Mouse (Mus musculus): ENCODE results near the gene Olfml2a. TPM values are rescaled to one million over a fixed set of nuclear protein-coding genes. Genes with fewer than 3 reads are reported as not detected.
A peak's percentile ranks its signal among the peaks of the same experiment; 100 is the strongest.

Olfml2a gene
- 2.7 and 3.4 TPM in 2 replicates for polyA plus RNA-seq (2014; fragmentation: Nextera tagmentation; extraction: Ambion mirVana)

DNA sequence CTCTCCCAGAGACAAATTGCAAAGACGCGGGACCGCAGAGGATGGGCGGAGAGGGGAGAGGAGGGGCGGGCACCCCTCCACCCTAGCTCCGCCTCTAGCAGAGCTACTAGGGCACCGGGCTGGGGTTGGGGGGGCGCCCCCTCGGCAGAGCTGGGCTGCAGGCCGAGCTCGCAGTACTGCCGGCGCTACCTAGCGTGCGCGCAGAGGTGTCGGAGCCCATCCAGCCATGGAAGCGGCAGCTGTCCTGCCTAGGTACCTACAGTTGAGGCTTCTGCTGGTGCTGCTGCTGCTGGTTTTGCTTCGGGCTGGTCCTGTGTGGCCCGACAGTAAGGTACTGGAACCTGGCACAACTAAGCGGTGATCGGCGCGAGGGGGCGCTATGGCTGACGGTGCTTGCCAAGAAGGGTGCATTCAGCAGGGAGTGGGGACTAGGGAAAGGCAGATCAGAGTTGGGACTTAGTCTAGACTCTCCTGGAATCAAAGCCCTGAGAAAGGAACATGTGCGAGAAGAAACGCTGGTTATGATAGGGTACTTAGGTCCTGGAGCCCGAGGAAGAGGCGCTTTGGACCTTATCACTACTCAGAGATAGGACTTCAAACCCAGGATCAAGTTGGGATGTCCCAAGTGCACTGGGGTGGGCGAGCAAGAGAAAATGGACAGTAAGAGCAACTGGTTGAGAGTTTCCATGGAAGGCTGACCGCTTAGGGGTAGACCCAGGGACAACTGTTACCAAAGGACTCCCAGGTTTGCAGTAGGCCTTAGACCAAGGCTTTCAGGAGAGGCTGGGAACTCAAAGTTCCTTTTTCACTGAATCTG lies at the start of gene Olfml2a:
Gene Olfml2a, plus strand, starts transcription at position 128 of the 817 bp plus-strand sequence.
- no peaks in the 10 kb centered on the region for H3K27me3 ChIP-seq (ENCODE audit: control insufficient read depth, insufficient read depth, low read length)
- peaks cover 17% of the 10 kb centered on the region for H3K4me1 ChIP-seq (ENCODE audit: control insufficient read depth, insufficient read depth, low read length)
- H3K4me3 ChIP-seq (ENCODE audit: low read depth, low read length), result peak within 1 kb of the TSS; percentile 33
- no peak within 1 kb of the TSS for H3K27ac ChIP-seq (replicated peaks; ENCODE audit: low read depth, low read length)
- H3K4me2 ChIP-seq (ENCODE audit: low read depth, severe bottlenecking), result peak within 1 kb of the TSS; percentile 81
- ATAC-seq (ENCODE audit: insufficient number of reproducible peaks, low FRiP score, low TSS enrichment, low read depth) (peak; percentile 76), DNase-seq (ENCODE audit: low spot score) (peak; percentile 84)
- 9% methylated on average over 32 of the region's 32 CpGs for WGBS
- peak within 1 kb of the TSS; percentile 64 for H3K9ac ChIP-seq (ENCODE audit: low read length)
- H3K36me3 ChIP-seq (ENCODE audit: control insufficient read depth, insufficient read depth, low read length), result no peaks in the 10 kb centered on the region
- H3K9me3 ChIP-seq (ENCODE audit: control insufficient read depth, low read length), result no peaks in the 10 kb centered on the region

DNA sequence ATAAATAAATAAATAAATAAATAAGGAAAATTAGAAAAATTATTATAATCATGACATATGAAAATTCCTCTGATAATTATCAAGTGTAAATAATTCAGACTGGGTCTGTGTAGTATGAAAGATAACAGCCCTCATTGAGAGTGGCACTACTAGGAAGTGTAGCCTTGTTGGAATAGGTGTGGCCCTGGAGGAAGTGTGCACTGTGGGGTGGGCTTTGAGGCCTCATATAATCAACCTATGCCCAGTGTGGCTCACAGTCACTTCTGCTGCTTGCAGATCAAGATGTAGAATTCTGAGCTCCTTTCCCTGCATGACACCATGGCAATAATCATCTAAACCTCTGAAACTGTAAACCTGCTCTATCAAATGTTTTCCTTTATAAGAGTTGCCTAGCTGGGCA lies 28.9 kb upstream of the Olfml2a start:
- Histone ChIP-seq H3K4me2 (ENCODE audit: low read depth, severe bottlenecking) (no peak overlapping the region), H3K36me3 (ENCODE audit: control insufficient read depth, insufficient read depth, low read length) (no peaks in the 10 kb centered on the region), H3K9me3 (ENCODE audit: control insufficient read depth, low read length) (no peaks in the 10 kb centered on the region), H3K27me3 (ENCODE audit: control insufficient read depth, insufficient read depth, low read length) (no peaks in the 10 kb centered on the region), H3K4me3 (ENCODE audit: low read depth, low read length) (no peak overlapping the region), H3K4me1 (ENCODE audit: control insufficient read depth, insufficient read depth, low read length) (no peaks in the 10 kb centered on the region), H3K9ac (ENCODE audit: low read length) (no peak overlapping the region), H3K27ac (replicated peaks; ENCODE audit: low read depth, low read length) (no peak overlapping the region)
- DNase-seq (ENCODE audit: low spot score) (no peak), ATAC-seq (ENCODE audit: insufficient number of reproducible peaks, low FRiP score, low TSS enrichment, low read depth) (no peak)

DNA sequence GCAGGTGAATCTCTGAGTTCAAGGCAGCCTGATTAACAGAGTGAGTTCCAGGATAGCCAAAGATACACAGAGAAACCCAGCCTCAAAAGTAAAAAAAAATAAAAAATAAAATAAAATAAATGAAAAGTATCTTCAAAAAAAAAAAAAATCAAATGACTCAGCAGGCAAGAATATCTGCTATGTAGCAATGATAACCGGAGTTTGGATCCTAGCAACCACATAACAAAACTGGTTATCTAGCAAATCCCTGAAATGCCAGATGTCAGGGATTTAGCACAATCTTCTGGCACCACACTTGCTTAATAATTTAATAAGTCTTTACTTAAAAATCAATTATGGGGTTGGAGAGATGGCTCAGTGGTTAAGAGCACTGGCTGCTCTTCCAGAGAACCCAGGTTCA lies 27.5 kb upstream of the Olfml2a start:
- WGBS, result 94% methylated on average over 1 of the region's 1 CpGs
- H3K9ac ChIP-seq (ENCODE audit: low read length), result no peak overlapping the region
- H3K9me3 ChIP-seq (ENCODE audit: control insufficient read depth, low read length), result no peaks in the 10 kb centered on the region
- H3K4me1 ChIP-seq (ENCODE audit: control insufficient read depth, insufficient read depth, low read length), result no peaks in the 10 kb centered on the region
- H3K36me3 ChIP-seq (ENCODE audit: control insufficient read depth, insufficient read depth, low read length), result no peaks in the 10 kb centered on the region
- H3K4me2 ChIP-seq (ENCODE audit: low read depth, severe bottlenecking), result no peak overlapping the region
- no peaks in the 10 kb centered on the region for H3K27me3 ChIP-seq (ENCODE audit: control insufficient read depth, insufficient read depth, low read length)
- no peak overlapping the region for H3K27ac ChIP-seq (replicated peaks; ENCODE audit: low read depth, low read length)
- DNase-seq (ENCODE audit: low spot score) (no peak), ATAC-seq (ENCODE audit: insufficient number of reproducible peaks, low FRiP score, low TSS enrichment, low read depth) (no peak)
- H3K4me3 ChIP-seq (ENCODE audit: low read depth, low read length), result no peak overlapping the region

DNA sequence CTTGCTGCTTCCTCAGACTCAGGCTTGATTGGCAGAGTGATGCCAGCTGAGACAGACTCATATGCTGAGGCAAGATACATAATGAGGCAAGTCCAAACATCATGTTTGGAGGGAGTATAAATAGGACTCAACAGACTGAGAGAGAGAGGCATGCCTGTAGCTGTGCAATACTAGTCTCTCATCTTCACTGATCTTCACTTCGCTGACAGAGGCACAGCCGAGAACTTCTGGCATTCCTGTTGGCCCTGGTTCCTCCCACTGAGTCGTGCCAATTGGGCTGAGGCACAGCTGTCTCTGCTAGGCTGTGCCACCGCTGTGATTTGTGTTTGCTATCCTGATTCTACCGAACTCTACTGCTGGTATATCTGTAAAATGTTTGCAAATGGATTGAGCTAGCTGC lies 25.7 kb upstream of the Olfml2a start:
- H3K4me2 ChIP-seq (ENCODE audit: low read depth, severe bottlenecking), result no peak overlapping the region
- H3K9me3 ChIP-seq (ENCODE audit: control insufficient read depth, low read length), result no peaks in the 10 kb centered on the region
- DNase-seq (ENCODE audit: low spot score) (no peak), ATAC-seq (ENCODE audit: insufficient number of reproducible peaks, low FRiP score, low TSS enrichment, low read depth) (no peak)
- no peaks in the 10 kb centered on the region for H3K36me3 ChIP-seq (ENCODE audit: control insufficient read depth, insufficient read depth, low read length)
- 71% methylated on average over 5 of the region's 5 CpGs for WGBS
- H3K27me3 ChIP-seq (ENCODE audit: control insufficient read depth, insufficient read depth, low read length), result no peaks in the 10 kb centered on the region
- H3K4me3 ChIP-seq (ENCODE audit: low read depth, low read length), result no peak overlapping the region
- no peak overlapping the region for H3K9ac ChIP-seq (ENCODE audit: low read length)
- H3K4me1 ChIP-seq (ENCODE audit: control insufficient read depth, insufficient read depth, low read length), result no peaks in the 10 kb centered on the region
- H3K27ac ChIP-seq (replicated peaks; ENCODE audit: low read depth, low read length), result no peak overlapping the region

- no peak overlapping the region for H3K4me3 ChIP-seq (ENCODE audit: low read depth, low read length)
- 79% methylated on average over 1 of the region's 1 CpGs for WGBS
- no peak for DNase-seq (ENCODE audit: low spot score)
- H3K36me3 ChIP-seq (ENCODE audit: control insufficient read depth, insufficient read depth, low read length), result no peaks in the 10 kb centered on the region
- no peaks in the 10 kb centered on the region for H3K27me3 ChIP-seq (ENCODE audit: control insufficient read depth, insufficient read depth, low read length)
- no peaks in the 10 kb centered on the region for H3K9me3 ChIP-seq (ENCODE audit: control insufficient read depth, low read length)
- H3K4me1 ChIP-seq (ENCODE audit: control insufficient read depth, insufficient read depth, low read length), result no peaks in the 10 kb centered on the region
- ATAC-seq (ENCODE audit: insufficient number of reproducible peaks, low FRiP score, low TSS enrichment, low read depth), result no peak
- H3K4me2 ChIP-seq (ENCODE audit: low read depth, severe bottlenecking), result no peak overlapping the region
- no peak overlapping the region for H3K27ac ChIP-seq (replicated peaks; ENCODE audit: low read depth, low read length)
- H3K9ac ChIP-seq (ENCODE audit: low read length), result no peak overlapping the region
Measured at GRCm38 (mm10) chr2:38908604-38909003, 23.2 kb upstream of the Olfml2a start.

DNA sequence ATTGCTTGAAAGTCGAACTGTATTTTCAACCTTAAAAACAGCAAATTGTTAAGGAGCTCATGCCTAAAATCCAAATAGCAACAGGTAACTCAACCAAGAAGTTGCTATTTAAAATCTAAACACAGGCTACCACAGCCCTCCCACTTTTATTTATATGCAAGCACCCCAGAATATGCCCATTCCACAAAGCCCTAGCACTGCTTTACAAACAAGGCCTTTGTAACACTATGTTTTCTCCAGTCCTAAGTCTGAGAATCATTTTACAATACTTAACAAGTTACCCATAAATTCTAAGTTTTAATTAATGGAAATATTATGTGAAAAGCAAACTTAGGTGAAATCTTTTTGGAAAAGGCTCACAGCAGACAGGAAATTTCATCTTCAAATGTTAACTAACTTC lies 17.3 kb upstream of the Olfml2a start:
- Histone ChIP-seq H3K4me2 (ENCODE audit: low read depth, severe bottlenecking) (no peak overlapping the region), H3K9me3 (ENCODE audit: control insufficient read depth, low read length) (no peaks in the 10 kb centered on the region), H3K27ac (replicated peaks; ENCODE audit: low read depth, low read length) (no peak overlapping the region), H3K4me3 (ENCODE audit: low read depth, low read length) (no peak overlapping the region), H3K36me3 (ENCODE audit: control insufficient read depth, insufficient read depth, low read length) (no peaks in the 10 kb centered on the region), H3K4me1 (ENCODE audit: control insufficient read depth, insufficient read depth, low read length) (peaks cover 4% of the 10 kb centered on the region; the same call in 1 of the 2 replicates), H3K9ac (ENCODE audit: low read length) (no peak overlapping the region), H3K27me3 (ENCODE audit: control insufficient read depth, insufficient read depth, low read length) (no peaks in the 10 kb centered on the region)
- ATAC-seq (ENCODE audit: insufficient number of reproducible peaks, low FRiP score, low TSS enrichment, low read depth), result no peak
- 43% methylated on average over 1 of the region's 1 CpGs for WGBS
- DNase-seq (ENCODE audit: low spot score), result no peak

- no peak overlapping the region for H3K4me2 ChIP-seq (ENCODE audit: low read depth, severe bottlenecking)
- DNase-seq (ENCODE audit: low spot score) (peak; percentile 43), ATAC-seq (ENCODE audit: insufficient number of reproducible peaks, low FRiP score, low TSS enrichment, low read depth) (no peak)
- no peaks in the 10 kb centered on the region for H3K9me3 ChIP-seq (ENCODE audit: control insufficient read depth, low read length)
- H3K27me3 ChIP-seq (ENCODE audit: control insufficient read depth, insufficient read depth, low read length), result no peaks in the 10 kb centered on the region
- no peaks in the 10 kb centered on the region for H3K36me3 ChIP-seq (ENCODE audit: control insufficient read depth, insufficient read depth, low read length)
- H3K4me1 ChIP-seq (ENCODE audit: control insufficient read depth, insufficient read depth, low read length), result peaks cover 4% of the 10 kb centered on the region; the same call in 1 of the 2 replicates
- no peak overlapping the region for H3K27ac ChIP-seq (replicated peaks; ENCODE audit: low read depth, low read length)
- 3% methylated on average over 4 of the region's 4 CpGs for WGBS
- H3K4me3 ChIP-seq (ENCODE audit: low read depth, low read length), result no peak overlapping the region
- H3K9ac ChIP-seq (ENCODE audit: low read length), result no peak overlapping the region
Measured at GRCm38 (mm10) chr2:38914965-38915364, 16.8 kb upstream of the Olfml2a start.

GRCm38 (mm10) chr2:38916947-38917691 lies 14.7 kb upstream of the Olfml2a start:
- H3K9ac ChIP-seq (ENCODE audit: low read length), result no peak overlapping the region
- no peak for ATAC-seq (ENCODE audit: insufficient number of reproducible peaks, low FRiP score, low TSS enrichment, low read depth)
- peaks cover 4% of the 10 kb centered on the region; the same call in 1 of the 2 replicates for H3K4me1 ChIP-seq (ENCODE audit: control insufficient read depth, insufficient read depth, low read length)
- no peaks in the 10 kb centered on the region for H3K36me3 ChIP-seq (ENCODE audit: control insufficient read depth, insufficient read depth, low read length)
- H3K4me2 ChIP-seq (ENCODE audit: low read depth, severe bottlenecking), result no peak overlapping the region
- no peaks in the 10 kb centered on the region for H3K9me3 ChIP-seq (ENCODE audit: control insufficient read depth, low read length)
- no peak for DNase-seq (ENCODE audit: low spot score)
- no peak overlapping the region for H3K4me3 ChIP-seq (ENCODE audit: low read depth, low read length)
- H3K27ac ChIP-seq (replicated peaks; ENCODE audit: low read depth, low read length), result no peak overlapping the region
- no peaks in the 10 kb centered on the region for H3K27me3 ChIP-seq (ENCODE audit: control insufficient read depth, insufficient read depth, low read length)
- WGBS, result 41% methylated on average over 4 of the region's 4 CpGs

Data from limb, embryonic 11.5 days (tissue).